Mouse (Mus musculus) MEL (cell line): Measurements from ENCODE around the gene Hoxd11. TPM values are rescaled to one million over a fixed set of nuclear protein-coding genes. Genes with fewer than 3 reads are reported as not detected.

Experiments used
- DNase-seq: peaks from one replicate; pipeline ENCODE4 v3.0.0; 2011; ENCODE audit warnings: low read depth, low spot score
- H3K27ac ChIP-seq: 2 replicates; pipeline ENCODE4 v1.5.1; 2012; ENCODE audit warnings: low read depth, mild to moderate bottlenecking, control low read depth, low read length, moderate library complexity; ENCODE audit not compliant: control insufficient read depth
- H3K27me3 ChIP-seq, 2 experiments: fragments of 150-350 bp in 1 of 2; sonication (generic) in 1 of 2; 2 replicates each; pipeline ENCODE4 v1.6.1; 2012; ENCODE audit warnings: low read length in 2 of 2, mild to moderate bottlenecking in 2 of 2, improper control_type of control experiment in 1 of 2, moderate library complexity in 1 of 2; ENCODE audit not compliant: insufficient read depth in 2 of 2, control insufficient read depth in 1 of 2
- H3K36me3 ChIP-seq, 2 experiments: 2 replicates each; pipeline ENCODE4 v1.6.1; 2012 to 2014; ENCODE audit warnings: low read length in 2 of 2, improper control_type of control experiment in 1 of 2, inconsistent platforms in 1 of 2, mild to moderate bottlenecking in 1 of 2; ENCODE audit not compliant: insufficient read depth in 2 of 2, control insufficient read depth in 1 of 2
- H3K4me1 ChIP-seq, 2 experiments: fragments of 150-350 bp in 1 of 2; sonication (generic) in 1 of 2; 2 replicates each; pipeline ENCODE4 v1.6.1; 2012; ENCODE audit warnings: low read length in 2 of 2, improper control_type of control experiment in 1 of 2, mild to moderate bottlenecking in 1 of 2; ENCODE audit not compliant: insufficient read depth in 2 of 2, control insufficient read depth in 1 of 2
- H3K4me3 ChIP-seq, 2 experiments: fragments of 150-350 bp in 1 of 2; sonication (generic) in 1 of 2; 2 replicates each; pipeline ENCODE4 v1.5.1; 2012; ENCODE audit warnings: low read depth in 2 of 2, low read length in 2 of 2, mild to moderate bottlenecking in 2 of 2, moderate library complexity in 2 of 2, control low read depth in 1 of 2, improper control_type of control experiment in 1 of 2; ENCODE audit not compliant: control insufficient read depth in 1 of 2, insufficient read depth in 1 of 2
- H3K79me2 ChIP-seq: 2 replicates; pipeline ENCODE4 v1.6.1; 2012; ENCODE audit warnings: mild to moderate bottlenecking, low read length, moderate library complexity; ENCODE audit not compliant: control insufficient read depth, poor library complexity, insufficient read depth
- H3K9ac ChIP-seq: 2 replicates; pipeline ENCODE4 v1.6.1; 2012; ENCODE audit warnings: low read depth, mild to moderate bottlenecking, control low read depth, low read length, moderate library complexity; ENCODE audit not compliant: control insufficient read depth, poor library complexity, severe bottlenecking
- H3K9me3 ChIP-seq: fragments of 150-350 bp; sonication (generic); replicated peaks from 2 replicates; pipeline ENCODE4 v1.6.1; 2012; ENCODE audit warnings: mild to moderate bottlenecking, low read length, improper control_type of control experiment, moderate library complexity; ENCODE audit not compliant: insufficient read depth
- BHLHE40 ChIP-seq: IDR thresholded peaks from 2 replicates; pipeline ENCODE4 v1.6.1; 2012; ENCODE audit warnings: low read depth, mild to moderate bottlenecking, inconsistent platforms, low read length, improper control_type of control experiment, borderline replicate concordance
- CHD1 ChIP-seq: IDR thresholded peaks from 2 replicates; pipeline ENCODE4 v1.6.1; 2012; ENCODE audit warnings: low read depth, mild to moderate bottlenecking, inconsistent platforms, low read length, improper control_type of control experiment
- CTCF ChIP-seq, 3 experiments: IDR thresholded peaks in 2 of 3; conservative IDR thresholded peaks in 1 of 3; 2 replicates each; pipeline ENCODE4 v1.5.1; 2011 to 2012; ENCODE audit warnings: low read length in 3 of 3, low read depth in 2 of 3, mild to moderate bottlenecking in 2 of 3, improper control_type of control experiment in 1 of 3, inconsistent platforms in 1 of 3, mixed read lengths in 1 of 3, moderate library complexity in 1 of 3; ENCODE audit not compliant: control insufficient read depth in 1 of 3, insufficient read depth in 1 of 3, poor library complexity in 1 of 3, severe bottlenecking in 1 of 3
- E2F4 ChIP-seq: IDR thresholded peaks from 2 replicates; pipeline ENCODE4 v1.6.1; 2011; ENCODE audit warnings: low read depth, low read length, improper control_type of control experiment, borderline replicate concordance
- ELF1 ChIP-seq: IDR thresholded peaks from 2 replicates; pipeline ENCODE4 v1.6.1; 2014; ENCODE audit warnings: low read depth, mild to moderate bottlenecking, inconsistent platforms, low read length, improper control_type of control experiment, moderate library complexity
- GABPA ChIP-seq: IDR thresholded peaks from 2 replicates; pipeline ENCODE4 v1.6.1; 2012; ENCODE audit warnings: low read depth, mild to moderate bottlenecking, inconsistent platforms, low read length, improper control_type of control experiment, moderate library complexity
- GATA1 ChIP-seq: IDR thresholded peaks from 2 replicates; pipeline ENCODE4 v1.6.1; 2011; ENCODE audit warnings: low read depth, low read length, improper control_type of control experiment
- HCFC1 ChIP-seq: IDR thresholded peaks from 2 replicates; pipeline ENCODE4 v1.6.1; 2012; ENCODE audit warnings: low read depth, mild to moderate bottlenecking, inconsistent platforms, low read length, improper control_type of control experiment, moderate library complexity
- JUND ChIP-seq: IDR thresholded peaks from 2 replicates; pipeline ENCODE4 v1.6.1; 2011; ENCODE audit warnings: low read depth, mild to moderate bottlenecking, improper control_type of control experiment, low read length
- KAT2A ChIP-seq: conservative IDR thresholded peaks from 2 replicates; pipeline ENCODE4 v1.6.1; 2012; ENCODE audit warnings: low read depth, low read length, improper control_type of control experiment, inconsistent platforms
- MAFK ChIP-seq: IDR thresholded peaks from 2 replicates; pipeline ENCODE4 v1.6.1; 2011; ENCODE audit warnings: low read depth, mild to moderate bottlenecking, low read length, improper control_type of control experiment, borderline replicate concordance
- MAX ChIP-seq: IDR thresholded peaks from 2 replicates; pipeline ENCODE4 v1.6.1; 2011; ENCODE audit warnings: low read length, improper control_type of control experiment
- MEF2A ChIP-seq: IDR thresholded peaks from 2 replicates; pipeline ENCODE4 v1.6.1; 2014; ENCODE audit warnings: low read depth, mild to moderate bottlenecking, inconsistent platforms, low read length, improper control_type of control experiment; ENCODE audit not compliant: poor library complexity, insufficient replicate concordance, severe bottlenecking; ENCODE audit errors: extremely low read depth
- MXI1 ChIP-seq: IDR thresholded peaks from 2 replicates; pipeline ENCODE4 v1.6.1; 2011; ENCODE audit warnings: mild to moderate bottlenecking, low read depth, low read length, improper control_type of control experiment
- MYC ChIP-seq: IDR thresholded peaks from 2 replicates; pipeline ENCODE4 v1.6.1; 2011; ENCODE audit warnings: low read depth, mild to moderate bottlenecking, low read length, improper control_type of control experiment, moderate library complexity
- NELFE ChIP-seq: IDR thresholded peaks from 2 replicates; pipeline ENCODE4 v1.6.1; 2011; ENCODE audit warnings: low read depth, low read length, improper control_type of control experiment
- NRF1 ChIP-seq: IDR thresholded peaks from 2 replicates; pipeline ENCODE4 v1.6.1; 2014; ENCODE audit warnings: low read depth, mild to moderate bottlenecking, inconsistent platforms, low read length, improper control_type of control experiment, moderate library complexity; ENCODE audit not compliant: poor library complexity, insufficient read depth, severe bottlenecking
- POLR2A ChIP-seq, 2 experiments: IDR thresholded peaks; 2 replicates each; pipeline ENCODE4 v1.6.1; 2011 to 2012; ENCODE audit warnings: low read length in 2 of 2, mild to moderate bottlenecking in 2 of 2, control low read depth in 1 of 2, improper control_type of control experiment in 1 of 2, low read depth in 1 of 2, moderate library complexity in 1 of 2; ENCODE audit not compliant: control insufficient read depth in 1 of 2, insufficient read depth in 1 of 2, poor library complexity in 1 of 2
- POLR2AphosphoS2 ChIP-seq: IDR thresholded peaks from 2 replicates; pipeline ENCODE4 v1.6.1; 2011; ENCODE audit warnings: low read length, improper control_type of control experiment
- RAD21 ChIP-seq: IDR thresholded peaks from 2 replicates; pipeline ENCODE4 v1.6.1; 2011; ENCODE audit warnings: mild to moderate bottlenecking, low read depth, low read length, improper control_type of control experiment
- RCOR1 ChIP-seq: IDR thresholded peaks from 2 replicates; pipeline ENCODE4 v1.6.1; 2012; ENCODE audit warnings: low read depth, mild to moderate bottlenecking, inconsistent platforms, low read length, improper control_type of control experiment
- SIN3A ChIP-seq: IDR thresholded peaks from 2 replicates; pipeline ENCODE4 v1.6.1; 2012; ENCODE audit warnings: low read length, improper control_type of control experiment, inconsistent platforms
- SMC3 ChIP-seq: IDR thresholded peaks from 2 replicates; pipeline ENCODE4 v1.6.1; 2011; ENCODE audit warnings: low read depth, low read length, improper control_type of control experiment
- TAL1 ChIP-seq: IDR thresholded peaks from 2 replicates; pipeline ENCODE4 v1.6.1; 2012; ENCODE audit warnings: mild to moderate bottlenecking, inconsistent platforms, low read length, moderate library complexity, mixed read lengths
- UBTF ChIP-seq: IDR thresholded peaks from 2 replicates; pipeline ENCODE4 v1.6.1; 2012; ENCODE audit warnings: low read depth, mild to moderate bottlenecking, inconsistent platforms, low read length, improper control_type of control experiment, moderate library complexity, borderline replicate concordance; ENCODE audit not compliant: insufficient read depth
- USF1 ChIP-seq: IDR thresholded peaks from 2 replicates; pipeline ENCODE4 v1.6.1; 2014; ENCODE audit warnings: low read depth, mild to moderate bottlenecking, inconsistent platforms, low read length, improper control_type of control experiment, moderate library complexity
- USF2 ChIP-seq, 2 experiments: IDR thresholded peaks; 2 replicates each; pipeline ENCODE4 v1.6.1; 2011 to 2012; ENCODE audit warnings: improper control_type of control experiment in 2 of 2, low read length in 2 of 2, borderline replicate concordance in 1 of 2, inconsistent platforms in 1 of 2, low read depth in 1 of 2, mild to moderate bottlenecking in 1 of 2; ENCODE audit not compliant: insufficient read depth in 1 of 2
- ZC3H11A ChIP-seq: IDR thresholded peaks from 2 replicates; pipeline ENCODE4 v1.6.1; 2012; ENCODE audit warnings: low read depth, mild to moderate bottlenecking, inconsistent platforms, low read length, improper control_type of control experiment
- ZKSCAN1 ChIP-seq: IDR thresholded peaks from 2 replicates; pipeline ENCODE4 v1.6.1; 2012; ENCODE audit warnings: low read depth, mild to moderate bottlenecking, inconsistent platforms, low read length, improper control_type of control experiment, moderate library complexity
- ZMIZ1 ChIP-seq: IDR thresholded peaks from 2 replicates; pipeline ENCODE4 v1.6.1; 2012; ENCODE audit warnings: low read depth, mild to moderate bottlenecking, inconsistent platforms, low read length, improper control_type of control experiment, moderate library complexity
- polyA plus RNA-seq, 2 experiments: library from polyadenylated mRNA; stranded (reverse) in 1 of 2; unstranded in 1 of 2; fragments of >175 nt in 1 of 2; fragments of >200 nt in 1 of 2; gene quantifications; 2 replicates each; pipeline versions ENCODE4 v1.2.1 to v1.2.4; 2012; ENCODE audit warnings: low replicate concordance in 2 of 2, low read depth in 1 of 2; ENCODE audit not compliant: insufficient read length in 2 of 2, insufficient read depth in 1 of 2, missing spikeins in 1 of 2
- total RNA-seq: library from RNA; depleted of rRNA; stranded (reverse); fragments of 300-350 nt; gene quantifications from 2 replicates; pipeline ENCODE4 v1.2.3, GENCODE M21; 2012

The Hoxd11 gene
- total and polyA plus RNA-seq, 3 experiments = not detected

GRCm38 (mm10) chr2:74661685-74662084, 17.7 kb upstream of the Hoxd11 start:
- H3K4me1 ChIP-seq = no peaks in the 10 kb centered on the region
- H3K9me3 ChIP-seq = no peaks in the 10 kb centered on the region
- H3K27me3 ChIP-seq = no peaks in the 10 kb centered on the region
- no peak overlapping the region for H3K27ac ChIP-seq
- H3K36me3 ChIP-seq = no peaks in the 10 kb centered on the region
- DNase-seq = peak; percentile 52
- no peak overlapping the region for H3K4me3 ChIP-seq
- TF ChIP-seq MXI1 = no peak
- peak; percentile 91 for TF ChIP-seq RAD21
- peak; percentile 80 for TF ChIP-seq ZC3H11A
- peak; percentile 83 for TF ChIP-seq SMC3
- TF ChIP-seq CTCF (IDR thresholded peaks at IDR 0.05 in 2 of 3, conservative IDR thresholded peaks at IDR 0.05 in 1 of 3; ENCODE audit: control insufficient read depth in 1 of 3, insufficient read depth in 1 of 3, low read depth in 2 of 3, low read length in 3 of 3, poor library complexity in 1 of 3, severe bottlenecking in 1 of 3) = peak; percentile 30 to 78 (median 75); a peak in 5 of 6 replicates
- H3K9ac ChIP-seq = no peak overlapping the region
- H3K79me2 ChIP-seq = no peaks in the 10 kb centered on the region

GRCm38 (mm10) chr2:74663291-74663925, 15.9 kb upstream of the Hoxd11 start:
- H3K36me3 ChIP-seq = no peaks in the 10 kb centered on the region
- no peaks in the 10 kb centered on the region for H3K79me2 ChIP-seq
- no peak overlapping the region for H3K27ac ChIP-seq
- H3K27me3 ChIP-seq = no peaks in the 10 kb centered on the region
- no peaks in the 10 kb centered on the region for H3K9me3 ChIP-seq
- H3K4me3 ChIP-seq = peak overlapping the region; percentile 68 to 84
- DNase-seq = peak; percentile 81
- peak overlapping the region; percentile 42 for H3K9ac ChIP-seq
- no peaks in the 10 kb centered on the region for H3K4me1 ChIP-seq
- peak; percentile 91 for TF ChIP-seq SMC3
- no peak for TF ChIP-seq MAFK
- no peak for TF ChIP-seq JUND
- TF ChIP-seq ZC3H11A = peak; percentile 77
- TF ChIP-seq ZMIZ1 = no peak
- no peak for TF ChIP-seq MXI1
- TF ChIP-seq RAD21 = peak; percentile 95
- no peak for TF ChIP-seq KAT2A
- TF ChIP-seq USF2 (IDR thresholded peaks at IDR 0.05; ENCODE audit: borderline replicate concordance in 1 of 2, insufficient read depth in 1 of 2, low read depth in 1 of 2, low read length in 2 of 2) = no peak
- peak; percentile 80 to 91 (median 89) for TF ChIP-seq CTCF (IDR thresholded peaks at IDR 0.05 in 2 of 3, conservative IDR thresholded peaks at IDR 0.05 in 1 of 3; ENCODE audit: control insufficient read depth in 1 of 3, insufficient read depth in 1 of 3, low read depth in 2 of 3, low read length in 3 of 3, poor library complexity in 1 of 3, severe bottlenecking in 1 of 3)
- no peak for TF ChIP-seq BHLHE40
- TF ChIP-seq RCOR1 = no peak
- no peak for TF ChIP-seq SIN3A
- no peak for TF ChIP-seq HCFC1
- TF ChIP-seq CHD1 = no peak
- peak; percentile 57 for TF ChIP-seq GATA1
- no peak for TF ChIP-seq POLR2A (IDR thresholded peaks at IDR 0.05; ENCODE audit: control insufficient read depth in 1 of 2, insufficient read depth in 1 of 2, low read depth in 1 of 2, low read length in 2 of 2, poor library complexity in 1 of 2)
- TF ChIP-seq MAX = no peak
- no peak for TF ChIP-seq MYC
- no peak for TF ChIP-seq GABPA
- no peak for TF ChIP-seq NRF1
- no peak for TF ChIP-seq MEF2A
- no peak for TF ChIP-seq ZKSCAN1
- no peak for TF ChIP-seq E2F4
- no peak for TF ChIP-seq TAL1
- TF ChIP-seq USF1 = no peak
- no peak for TF ChIP-seq ELF1
- no peak for TF ChIP-seq UBTF
- no peak for TF ChIP-seq NELFE
- no peak for TF ChIP-seq POLR2AphosphoS2
